Mouse (Mus musculus) limb, embryonic 14.5 days (tissue): ENCODE results near the gene Pdzk1ip1. TPM values are rescaled to one million over a fixed set of nuclear protein-coding genes. Genes with fewer than 3 reads are reported as not detected.
A peak's percentile ranks its signal among the peaks of the same experiment; 100 is the strongest.

ENCODE experiments used
- ATAC-seq: fragments of 200-750 bp; cut with Nextera tagmentation; 2 replicates; pipeline ENCODE4 v1.8.0; 2017; ENCODE audit warnings: low read depth, moderate number of reproducible peaks, moderate TSS enrichment; ENCODE audit not compliant: low FRiP score
- DNase-seq: peaks from one replicate; pipeline ENCODE4 v3.0.0-alpha.2; 2015; ENCODE audit warnings: low spot score
- H3K27ac ChIP-seq: fragments of 300-500 bp; sonication (generic); replicated peaks from 2 replicates; pipeline ENCODE4 v1.5.1; 2014; ENCODE audit warnings: low read depth, mild to moderate bottlenecking, low read length, moderate library complexity, mixed read lengths
- H3K27me3 ChIP-seq: fragments of 300-500 bp; sonication (generic); 2 replicates; pipeline ENCODE4 v1.6.1; 2014; ENCODE audit warnings: low read length, mixed read lengths; ENCODE audit not compliant: control insufficient read depth, insufficient read depth
- H3K36me3 ChIP-seq: fragments of 300-500 bp; sonication (generic); 2 replicates; pipeline ENCODE4 v1.6.1; 2014; ENCODE audit warnings: mild to moderate bottlenecking, low read length, moderate library complexity, mixed read lengths; ENCODE audit not compliant: control insufficient read depth, insufficient read depth
- H3K4me1 ChIP-seq: fragments of 300-500 bp; sonication (generic); 2 replicates; pipeline ENCODE4 v1.6.1; 2014; ENCODE audit warnings: antibody characterized with exemption, low read length, mixed read lengths; ENCODE audit not compliant: control insufficient read depth, insufficient read depth
- H3K4me2 ChIP-seq: fragments of 300-500 bp; sonication (generic); replicated peaks from 2 replicates; pipeline ENCODE4 v1.6.1; 2014; ENCODE audit warnings: low read depth, mild to moderate bottlenecking, low read length, moderate library complexity; ENCODE audit not compliant: severe bottlenecking
- H3K4me3 ChIP-seq: fragments of 300-500 bp; sonication (generic); replicated peaks from 2 replicates; pipeline ENCODE4 v1.5.1; 2014; ENCODE audit warnings: low read length
- H3K9ac ChIP-seq: fragments of 300-500 bp; sonication (generic); 2 replicates; pipeline ENCODE4 v1.6.1; 2014; ENCODE audit warnings: mild to moderate bottlenecking, low read depth, low read length, moderate library complexity; ENCODE audit not compliant: severe bottlenecking
- H3K9me3 ChIP-seq: fragments of 300-500 bp; sonication (generic); 2 replicates; pipeline ENCODE4 v1.6.1; 2016; ENCODE audit warnings: low read length; ENCODE audit not compliant: control insufficient read depth
- POLR2A ChIP-seq: fragments of 200-500 bp; IDR thresholded peaks from 2 replicates; pipeline ENCODE4 v1.8.0; 2012; ENCODE audit warnings: inconsistent platforms, mild to moderate bottlenecking, moderate library complexity, borderline replicate concordance; ENCODE audit not compliant: insufficient read depth, insufficient read length; ENCODE audit errors: extremely low read depth
- WGBS: fragments of 180-500 bp; shearing (Covaris S2); extraction: QIAGEN DNeasy Blood & Tissue Kit; methylation state at CpG from one replicate; pipeline ENCODE4 v1.1.7; 2014; 5-methylcytosine and 5-hydroxymethylcytosine counted together
- polyA plus RNA-seq, 2 experiments: library from polyadenylated mRNA; depleted of rRNA in 1 of 2; stranded (reverse) in 1 of 2; unstranded in 1 of 2; fragments of >200 nt; fragmentation: Nextera tagmentation in 1 of 2; extraction: Ambion mirVana in 1 of 2; gene quantifications; 2 replicates each; pipeline versions ENCODE4 v1.2.1 to v1.2.3; 2012 to 2014

The Pdzk1ip1 gene
- polyA plus RNA-seq, 2 experiments: 12.0 to 21.9 TPM

- no peak for ATAC-seq
- no peaks in the 10 kb centered on the region for H3K36me3 ChIP-seq
- no peak for TF ChIP-seq POLR2A
These were observed 36.2 kb downstream of the Pdzk1ip1 start for GRCm38 (mm10) chr4:115124713-115125112.

GRCm38 (mm10) chr4:115133085-115133484 is 44.6 kb downstream of the Pdzk1ip1 start:
- Histone ChIP-seq H3K27ac (no peak overlapping the region), H3K9ac (no peak overlapping the region), H3K36me3 (no peaks in the 10 kb centered on the region), H3K4me3 (no peak overlapping the region), H3K4me2 (no peak overlapping the region), H3K4me1 (no peaks in the 10 kb centered on the region), H3K27me3 (peaks cover 18% of the 10 kb centered on the region; the same call in 1 of the 2 replicates), H3K9me3 (no peaks in the 10 kb centered on the region)
- DNase-seq (no peak), ATAC-seq (no peak)
- no peak for TF ChIP-seq POLR2A
- 7% methylated on average over 5 of the region's 5 CpGs for WGBS

More at GRCm38 (mm10) chr4:115124713-115125112, 36.2 kb downstream of the Pdzk1ip1 start:
- H3K9me3 ChIP-seq: no peaks in the 10 kb centered on the region
- DNase-seq: no peak
- H3K4me1 ChIP-seq: no peaks in the 10 kb centered on the region
- no peak overlapping the region for H3K27ac ChIP-seq
- no peaks in the 10 kb centered on the region for H3K27me3 ChIP-seq
- no peak overlapping the region for H3K4me3 ChIP-seq
- H3K4me2 ChIP-seq: no peak overlapping the region
- no peak overlapping the region for H3K9ac ChIP-seq

- H3K4me1 ChIP-seq: no peaks in the 10 kb centered on the region
- H3K27me3 ChIP-seq: peaks cover 18% of the 10 kb centered on the region; the same call in 1 of the 2 replicates
- no peaks in the 10 kb centered on the region for H3K9me3 ChIP-seq
- H3K9ac ChIP-seq: no peak within 1 kb of the TSS
- ATAC-seq (no peak), DNase-seq (no peak)
- no peaks in the 10 kb centered on the region for H3K36me3 ChIP-seq
- WGBS: 2% methylated on average over 29 of the region's 29 CpGs
- no peak within 1 kb of the TSS; the same call in 1 of the 2 replicates for H3K4me3 ChIP-seq
- H3K4me2 ChIP-seq: peak within 1 kb of the TSS; percentile 27; the same call in 1 of the 2 replicates
- H3K27ac ChIP-seq: no peak within 1 kb of the TSS
- no peak for TF ChIP-seq POLR2A
These were observed 45.2 kb downstream of the Pdzk1ip1 start, which contains the start of gene Cyp4x1 for GRCm38 (mm10) chr4:115133621-115134295. Cyp4x1 (minus strand) TSS chr4:115134281.

- Histone ChIP-seq H3K27ac (no peak overlapping the region), H3K4me3 (no peak overlapping the region), H3K4me1 (no peaks in the 10 kb centered on the region), H3K9me3 (no peaks in the 10 kb centered on the region), H3K36me3 (no peaks in the 10 kb centered on the region), H3K4me2 (no peak overlapping the region), H3K9ac (no peak overlapping the region), H3K27me3 (peaks cover 18% of the 10 kb centered on the region; the same call in 1 of the 2 replicates)
- ATAC-seq (no peak), DNase-seq (no peak)
- 24% methylated on average over 7 of the region's 7 CpGs for WGBS
- no peak for TF ChIP-seq POLR2A
These were observed 45.8 kb downstream of the Pdzk1ip1 start for GRCm38 (mm10) chr4:115134296-115134630.

Other genes starting within 250 kb of the Pdzk1ip1 start
- 3.9 and 6.6 TPM in 2 replicates for gene Foxd2, start 179.8 kb upstream of the Pdzk1ip1 start, polyA plus RNA-seq (2012; rRNA removed)
- gene Foxd2, start 179.8 kb upstream of the Pdzk1ip1 start, polyA plus RNA-seq (2014; fragmentation: Nextera tagmentation; extraction: Ambion mirVana): 1.2 and 1.5 TPM in 2 replicates
- not detected in 2 replicates for gene Foxe3, start 162.7 kb upstream of the Pdzk1ip1 start, polyA plus RNA-seq (2012; rRNA removed)
- not detected in 2 replicates for gene Foxe3, start 162.7 kb upstream of the Pdzk1ip1 start, polyA plus RNA-seq (2014; fragmentation: Nextera tagmentation; extraction: Ambion mirVana)
- gene Cmpk1, start 101.5 kb upstream of the Pdzk1ip1 start, polyA plus RNA-seq (2012; rRNA removed): 37.0 and 42.4 TPM in 2 replicates
- 103 and 120 TPM in 2 replicates for gene Cmpk1, start 101.5 kb upstream of the Pdzk1ip1 start, polyA plus RNA-seq (2014; fragmentation: Nextera tagmentation; extraction: Ambion mirVana)
- 16.2 and 18.0 TPM in 2 replicates for gene Stil, start 88.5 kb upstream of the Pdzk1ip1 start, polyA plus RNA-seq (2012; rRNA removed)
- gene Stil, start 88.5 kb upstream of the Pdzk1ip1 start, polyA plus RNA-seq (2014; fragmentation: Nextera tagmentation; extraction: Ambion mirVana): 11.5 and 12.8 TPM in 2 replicates
- 3.4 and 4.4 TPM in 2 replicates for gene Tal1, start 32.3 kb upstream of the Pdzk1ip1 start, polyA plus RNA-seq (2012; rRNA removed)
- 1.6 and 1.7 TPM in 2 replicates for gene Tal1, start 32.3 kb upstream of the Pdzk1ip1 start, polyA plus RNA-seq (2014; fragmentation: Nextera tagmentation; extraction: Ambion mirVana)
- gene Cyp4x1, start 45.6 kb downstream of the Pdzk1ip1 start, polyA plus RNA-seq (2012; rRNA removed): 0.03 TPM in 2 replicates
- gene Cyp4x1, start 45.6 kb downstream of the Pdzk1ip1 start, polyA plus RNA-seq (2014; fragmentation: Nextera tagmentation; extraction: Ambion mirVana): 0.11 TPM in 1 of 2 replicates, not detected in the other
- gene Cyp4a29, start 153.4 kb downstream of the Pdzk1ip1 start, polyA plus RNA-seq (2012; rRNA removed): not detected in 2 replicates
- gene Cyp4a29, start 153.4 kb downstream of the Pdzk1ip1 start, polyA plus RNA-seq (2014; fragmentation: Nextera tagmentation; extraction: Ambion mirVana): not detected in 2 replicates
- gene Cyp4a12a, start 210.3 kb downstream of the Pdzk1ip1 start, polyA plus RNA-seq (2012; rRNA removed): not detected in 2 replicates
- not detected in 2 replicates for gene Cyp4a12a, start 210.3 kb downstream of the Pdzk1ip1 start, polyA plus RNA-seq (2014; fragmentation: Nextera tagmentation; extraction: Ambion mirVana)